Mouse (Mus musculus) spleen, adult 2 months (tissue): ENCODE data around the gene Pla2g4e. TPM values are rescaled to one million over a fixed set of nuclear protein-coding genes. Genes with fewer than 3 reads are reported as not detected.

Source experiments
- DNase-seq, 2 experiments: peaks; one replicate each; pipeline versions ENCODE4 v3.0.0 to v3.0.0-alpha.2; 2012 to 2021; ENCODE audit warnings: low spot score in 2 of 2, low read depth in 1 of 2
- H3K27ac ChIP-seq: fragments of 200-500 bp; 2 replicates; pipeline ENCODE4 v1.5.1; 2012; ENCODE audit warnings: low read length, inconsistent platforms; ENCODE audit not compliant: insufficient read depth
- H3K27me3 ChIP-seq: fragments of 200-500 bp; 2 replicates; pipeline ENCODE4 v1.6.1; 2012; ENCODE audit warnings: mild to moderate bottlenecking, moderate library complexity, low read length, inconsistent platforms; ENCODE audit not compliant: control insufficient read depth, insufficient read depth
- H3K36me3 ChIP-seq: fragments of 200-500 bp; 2 replicates; pipeline ENCODE4 v1.6.1; 2012; ENCODE audit warnings: mild to moderate bottlenecking, low read length, inconsistent platforms; ENCODE audit not compliant: control insufficient read depth, insufficient read depth
- H3K4me1 ChIP-seq: fragments of 200-500 bp; 2 replicates; pipeline ENCODE4 v1.6.1; 2011; ENCODE audit warnings: inconsistent platforms; ENCODE audit not compliant: control insufficient read depth, insufficient read depth, insufficient read length
- H3K4me3 ChIP-seq: fragments of 200-500 bp; 2 replicates; pipeline ENCODE4 v1.5.1; 2011; ENCODE audit warnings: mild to moderate bottlenecking, inconsistent platforms; ENCODE audit not compliant: insufficient read depth, insufficient read length; ENCODE audit errors: extremely low read depth
- CTCF ChIP-seq: fragments of 200-500 bp; IDR thresholded peaks from 2 replicates; pipeline ENCODE4 v1.5.1; 2011; ENCODE audit warnings: mild to moderate bottlenecking, inconsistent platforms; ENCODE audit not compliant: insufficient read depth, insufficient read length, insufficient replicate concordance; ENCODE audit errors: extremely low read depth
- POLR2A ChIP-seq: fragments of 200-500 bp; IDR thresholded peaks from 2 replicates; pipeline ENCODE4 v1.6.1; 2011; ENCODE audit warnings: low read depth, low read length, inconsistent platforms
- WGBS: fragments of 180-500 bp; shearing (Covaris S2); methylation state at CpG from one replicate; pipeline ENCODE4 v1.1.7; 2018; 5-methylcytosine and 5-hydroxymethylcytosine counted together
- polyA plus RNA-seq: library from polyadenylated mRNA; depleted of rRNA; stranded (reverse); fragments of >200 nt; gene quantifications from 2 replicates; pipeline ENCODE4 v1.2.3, GENCODE M21; 2012

Gene Pla2g4e
- polyA plus RNA-seq, 1 experiment = not detected

DNA sequence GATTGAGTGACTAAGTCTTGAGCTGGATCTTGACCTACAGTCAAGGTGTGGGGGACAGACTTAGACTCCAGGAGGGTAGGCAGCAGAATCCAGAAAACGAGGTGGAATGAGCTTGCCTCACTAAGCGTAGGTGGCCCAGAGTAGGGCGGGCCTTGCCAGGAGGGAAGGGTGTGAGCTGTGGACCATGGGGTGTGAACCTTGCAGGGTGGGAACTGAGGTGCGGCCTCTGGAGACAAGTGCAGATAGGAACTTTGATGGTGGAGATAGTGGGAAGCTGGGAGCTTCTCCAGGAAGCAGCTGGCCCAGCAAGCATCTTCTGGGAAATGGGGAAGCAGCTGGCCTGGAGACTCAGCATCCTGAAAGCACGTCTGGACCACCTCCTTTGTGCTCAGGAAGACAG, 7.4 kb downstream of the Pla2g4e start:
- no peak for TF ChIP-seq CTCF
- TF ChIP-seq POLR2A = no peak
- no peak for DNase-seq
- H3K36me3 ChIP-seq = no peaks in the 10 kb centered on the region
- H3K4me3 ChIP-seq = no peak overlapping the region
- H3K27me3 ChIP-seq = no peaks in the 10 kb centered on the region
- WGBS = 62% methylated on average over 5 of the region's 5 CpGs
- H3K4me1 ChIP-seq = no peaks in the 10 kb centered on the region
- no peak overlapping the region for H3K27ac ChIP-seq

- H3K4me1 ChIP-seq = no peaks in the 10 kb centered on the region
- no peaks in the 10 kb centered on the region for H3K36me3 ChIP-seq
- H3K27ac ChIP-seq = no peak overlapping the region
- no peak overlapping the region for H3K4me3 ChIP-seq
- no peak for DNase-seq
- H3K27me3 ChIP-seq = no peaks in the 10 kb centered on the region
- TF ChIP-seq CTCF = no peak
- no peak for TF ChIP-seq POLR2A
- 90% methylated on average over 3 of the region's 3 CpGs for WGBS
Measured at GRCm38 (mm10) chr2:120235947-120236640, 9.0 kb downstream of the Pla2g4e start.

DNA sequence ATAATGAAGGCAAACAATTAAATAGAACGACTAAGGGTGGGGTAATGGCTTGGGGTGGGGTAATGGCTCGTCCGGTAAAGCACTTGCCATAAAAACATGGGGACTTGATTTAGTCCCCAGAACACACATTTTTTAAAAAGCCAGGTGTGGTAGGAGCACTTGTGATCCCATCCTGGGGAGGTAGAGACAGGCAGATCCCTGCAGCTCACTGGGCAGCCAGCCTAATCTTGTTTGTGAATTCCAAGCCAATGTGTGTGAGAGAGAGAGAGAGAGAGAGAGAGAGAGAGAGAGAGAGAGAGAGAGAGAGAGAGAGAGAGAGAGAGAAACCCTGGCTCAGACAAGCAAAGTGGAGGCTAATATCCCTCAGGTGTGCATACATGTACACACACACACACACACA, 9.8 kb downstream of the Pla2g4e start:
- 78% methylated on average over 3 of the region's 3 CpGs for WGBS
- no peak overlapping the region for H3K27ac ChIP-seq
- TF ChIP-seq POLR2A = no peak
- TF ChIP-seq CTCF = no peak
- no peaks in the 10 kb centered on the region for H3K36me3 ChIP-seq
- H3K4me3 ChIP-seq = no peak overlapping the region
- DNase-seq = no peak
- no peaks in the 10 kb centered on the region for H3K27me3 ChIP-seq
- no peaks in the 10 kb centered on the region for H3K4me1 ChIP-seq

GRCm38 (mm10) chr2:120231642-120232041, 13.5 kb downstream of the Pla2g4e start:
- Histone ChIP-seq H3K27me3 (no peaks in the 10 kb centered on the region), H3K4me3 (no peak overlapping the region), H3K4me1 (no peaks in the 10 kb centered on the region), H3K27ac (no peak overlapping the region), H3K36me3 (no peaks in the 10 kb centered on the region)
- WGBS = 52% methylated on average over 3 of the region's 3 CpGs
- TF ChIP-seq POLR2A (no peak), CTCF (no peak)
- no peak for DNase-seq

DNA sequence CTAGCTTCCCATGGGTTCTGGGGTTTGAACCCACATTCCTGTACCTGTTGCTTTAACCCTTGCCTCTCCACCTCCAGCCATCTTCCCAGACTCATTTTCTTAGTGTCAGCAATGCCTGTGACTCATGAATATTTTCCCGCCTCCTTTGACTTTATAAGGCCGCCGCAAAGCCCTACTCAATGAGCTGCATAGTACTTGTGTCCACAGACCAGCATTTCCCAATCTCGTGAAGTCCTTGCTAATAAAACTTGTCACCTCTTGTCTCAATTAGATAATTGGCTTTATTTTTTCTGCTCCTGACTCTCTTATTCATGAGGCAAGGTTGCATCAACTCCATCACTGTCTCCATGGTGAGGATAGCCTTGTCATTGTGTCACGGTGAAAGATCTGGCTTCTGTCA, 30.5 kb downstream of the Pla2g4e start:
- DNase-seq = no peak
- Histone ChIP-seq H3K4me1 (no peaks in the 10 kb centered on the region), H3K27ac (no peak overlapping the region), H3K36me3 (no peaks in the 10 kb centered on the region), H3K4me3 (no peak overlapping the region), H3K27me3 (no peaks in the 10 kb centered on the region)
- TF ChIP-seq POLR2A (no peak), CTCF (no peak)
- WGBS = 92% methylated on average over 5 of the region's 5 CpGs

GRCm38 (mm10) chr2:120211448-120211847, 33.7 kb downstream of the Pla2g4e start:
- 65% methylated on average over 2 of the region's 2 CpGs for WGBS
- Histone ChIP-seq H3K4me1 (no peaks in the 10 kb centered on the region), H3K27me3 (no peaks in the 10 kb centered on the region), H3K27ac (no peak overlapping the region), H3K36me3 (no peaks in the 10 kb centered on the region), H3K4me3 (no peak overlapping the region)
- no peak for DNase-seq
- TF ChIP-seq POLR2A (no peak), CTCF (no peak)

- Histone ChIP-seq H3K36me3 (no peaks in the 10 kb centered on the region), H3K4me3 (no peak overlapping the region), H3K27me3 (no peaks in the 10 kb centered on the region), H3K27ac (no peak overlapping the region), H3K4me1 (no peaks in the 10 kb centered on the region)
- no peak for TF ChIP-seq CTCF
- no peak for TF ChIP-seq POLR2A
- 59% methylated on average over 7 of the region's 7 CpGs for WGBS
- DNase-seq = no peak
Measured at GRCm38 (mm10) chr2:120207926-120208325, 37.2 kb downstream of the Pla2g4e start.
